Mouse (Mus musculus): ENCODE measurements at regions not wholly inside any gene's neighbourhood (a gene's known extent, or its start where the extent isn't known, plus 50 kb on each side); places are given as distances from the start of the nearest gene placed in this dataset.
A peak's percentile ranks its signal among the peaks of the same experiment; 100 is the strongest.

DNA sequence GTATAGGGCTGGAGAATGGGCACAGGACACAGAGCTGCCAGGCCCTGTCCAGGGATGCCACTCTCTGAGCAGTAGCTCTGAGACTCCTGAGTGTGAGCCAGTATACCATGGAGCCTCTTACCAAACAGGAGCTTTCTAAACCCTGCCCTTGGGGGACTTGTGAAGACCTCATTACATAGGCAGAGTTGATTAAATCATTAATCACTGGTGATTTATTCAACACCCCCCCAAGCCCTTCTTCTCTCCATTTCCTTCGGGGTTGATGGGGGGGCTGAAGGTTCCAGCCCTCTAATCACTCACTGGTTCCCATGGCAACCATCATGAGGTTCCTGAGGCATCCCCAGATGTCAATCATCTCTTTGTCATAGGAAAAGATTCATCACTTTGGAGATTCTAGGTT lies 81.0 kb upstream of the Plekha5 start:
- H3K27ac ChIP-seq (ENCODE audit: insufficient read depth, low read length) = no peak overlapping the region
- H3K9ac ChIP-seq (ENCODE audit: low read depth, poor library complexity, severe bottlenecking) = no peak overlapping the region
- TF ChIP-seq POLR2A (IDR thresholded peaks at IDR 0.05; ENCODE audit: insufficient read depth, low read length) (no peak), CTCF (IDR thresholded peaks at IDR 0.05; ENCODE audit: low read depth, low read length) (no peak), EP300 (IDR thresholded peaks at IDR 0.05; ENCODE audit: insufficient read depth, low read depth, low read length) (no peak)
- no peaks in the 10 kb centered on the region for H3K9me3 ChIP-seq (replicated peaks; ENCODE audit: control insufficient read depth, insufficient read depth, low read length, poor library complexity, severe bottlenecking)
- no peak overlapping the region for H3K4me3 ChIP-seq (ENCODE audit: low read depth, low read length)
- peaks cover 8% of the 10 kb centered on the region for H3K4me1 ChIP-seq (ENCODE audit: control insufficient read depth, insufficient read depth, low read length)
- no peaks in the 10 kb centered on the region for H3K27me3 ChIP-seq (ENCODE audit: control insufficient read depth, insufficient read depth, low read length, poor library complexity, severe bottlenecking)
- H3K36me3 ChIP-seq (ENCODE audit: control insufficient read depth, insufficient read depth, low read length, poor library complexity, severe bottlenecking) = no peaks in the 10 kb centered on the region

DNA sequence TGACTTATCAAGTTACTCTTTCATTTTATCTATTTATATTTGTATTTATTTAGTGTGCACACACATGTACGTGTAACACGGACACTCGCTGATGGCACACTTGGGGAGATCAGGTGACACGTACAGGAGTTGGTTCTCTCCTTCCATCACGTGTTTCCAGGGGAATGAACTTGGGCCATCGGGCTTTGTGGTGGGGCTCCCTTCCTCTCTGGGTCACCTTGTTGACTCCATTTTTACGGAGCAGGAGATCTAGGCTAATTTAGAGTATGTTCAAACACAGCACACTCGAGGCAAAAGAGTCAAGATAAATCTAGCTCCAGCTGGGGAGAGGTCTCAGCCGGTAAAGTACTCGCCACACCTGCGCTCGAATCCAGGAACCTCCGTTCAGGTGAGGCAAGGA lies 84.1 kb upstream of the Plekha5 start:
- Histone ChIP-seq H3K27ac (ENCODE audit: insufficient read depth, low read length) (no peak overlapping the region), H3K27me3 (ENCODE audit: control insufficient read depth, insufficient read depth, low read length, poor library complexity, severe bottlenecking) (no peaks in the 10 kb centered on the region), H3K9ac (ENCODE audit: low read depth, poor library complexity, severe bottlenecking) (no peak overlapping the region), H3K9me3 (replicated peaks; ENCODE audit: control insufficient read depth, insufficient read depth, low read length, poor library complexity, severe bottlenecking) (no peaks in the 10 kb centered on the region; the same call in 1 of the 2 replicates), H3K4me1 (ENCODE audit: control insufficient read depth, insufficient read depth, low read length) (peaks cover 11% of the 10 kb centered on the region), H3K36me3 (ENCODE audit: control insufficient read depth, insufficient read depth, low read length, poor library complexity, severe bottlenecking) (no peaks in the 10 kb centered on the region), H3K4me3 (ENCODE audit: low read depth, low read length) (peak overlapping the region; percentile 41; the same call in 1 of the 2 replicates)
- TF ChIP-seq EP300 (IDR thresholded peaks at IDR 0.05; ENCODE audit: insufficient read depth, low read depth, low read length) = no peak
- TF ChIP-seq CTCF (IDR thresholded peaks at IDR 0.05; ENCODE audit: low read depth, low read length) = no peak
- no peak for TF ChIP-seq POLR2A (IDR thresholded peaks at IDR 0.05; ENCODE audit: insufficient read depth, low read length)

DNA sequence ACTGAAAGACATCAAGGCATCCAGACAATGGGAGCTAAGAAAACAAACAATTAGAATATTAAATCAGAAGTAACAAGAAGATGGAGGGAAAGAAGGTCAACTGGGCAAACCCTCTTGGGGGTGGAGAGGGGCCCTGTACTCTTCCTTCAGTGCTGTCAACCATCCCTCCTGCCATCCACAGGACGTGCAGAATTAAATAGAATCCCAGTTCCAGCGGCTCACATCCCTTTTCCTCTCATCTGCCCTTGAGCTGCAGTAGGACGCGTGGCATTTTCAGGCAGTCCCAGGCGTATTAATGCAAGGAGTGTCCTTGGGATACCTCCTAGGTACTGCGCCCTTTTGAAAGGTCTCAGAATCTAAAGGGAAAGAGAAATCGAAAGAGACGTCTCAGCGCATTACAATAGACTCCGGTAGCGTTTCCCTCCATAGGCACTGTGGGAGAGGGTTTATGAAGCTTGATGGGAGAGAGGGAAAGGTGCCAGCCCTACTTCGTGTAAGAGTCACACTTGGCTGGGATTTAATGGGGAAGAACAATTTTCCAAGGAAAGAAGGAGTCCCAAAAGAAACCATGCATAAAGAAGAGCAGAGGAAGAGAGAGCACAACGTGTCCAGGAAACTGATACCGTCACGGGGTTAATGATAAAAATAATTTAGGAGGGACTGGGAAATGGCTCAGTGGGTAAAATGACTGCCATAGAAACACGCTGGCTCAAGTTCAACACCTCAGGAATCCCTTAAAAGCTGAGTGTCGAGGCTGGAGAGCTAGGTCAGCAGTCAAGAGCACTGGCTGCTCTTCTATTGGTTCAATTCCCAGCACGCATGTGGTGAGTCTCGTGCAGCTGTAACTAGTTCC lies 85.7 kb upstream of the Plekha5 start:
- no peak overlapping the region; the same call in 1 of the 2 replicates for H3K4me3 ChIP-seq (ENCODE audit: low read depth, low read length)
- peaks cover 11% of the 10 kb centered on the region for H3K4me1 ChIP-seq (ENCODE audit: control insufficient read depth, insufficient read depth, low read length)
- peak overlapping the region; percentile 66 for H3K27ac ChIP-seq (ENCODE audit: insufficient read depth, low read length)
- H3K9ac ChIP-seq (ENCODE audit: low read depth, poor library complexity, severe bottlenecking) = peak overlapping the region; percentile 67; the same call in 1 of the 2 replicates
- no peaks in the 10 kb centered on the region for H3K27me3 ChIP-seq (ENCODE audit: control insufficient read depth, insufficient read depth, low read length, poor library complexity, severe bottlenecking)
- no peaks in the 10 kb centered on the region; the same call in 1 of the 2 replicates for H3K9me3 ChIP-seq (replicated peaks; ENCODE audit: control insufficient read depth, insufficient read depth, low read length, poor library complexity, severe bottlenecking)
- 0 out of 2 replicates have a peak, but pooled peaks have one; percentile 19 for TF ChIP-seq EP300 (IDR thresholded peaks at IDR 0.05; ENCODE audit: insufficient read depth, low read depth, low read length)
- TF ChIP-seq CTCF (IDR thresholded peaks at IDR 0.05; ENCODE audit: low read depth, low read length) = no peak
- no peaks in the 10 kb centered on the region for H3K36me3 ChIP-seq (ENCODE audit: control insufficient read depth, insufficient read depth, low read length, poor library complexity, severe bottlenecking)

DNA sequence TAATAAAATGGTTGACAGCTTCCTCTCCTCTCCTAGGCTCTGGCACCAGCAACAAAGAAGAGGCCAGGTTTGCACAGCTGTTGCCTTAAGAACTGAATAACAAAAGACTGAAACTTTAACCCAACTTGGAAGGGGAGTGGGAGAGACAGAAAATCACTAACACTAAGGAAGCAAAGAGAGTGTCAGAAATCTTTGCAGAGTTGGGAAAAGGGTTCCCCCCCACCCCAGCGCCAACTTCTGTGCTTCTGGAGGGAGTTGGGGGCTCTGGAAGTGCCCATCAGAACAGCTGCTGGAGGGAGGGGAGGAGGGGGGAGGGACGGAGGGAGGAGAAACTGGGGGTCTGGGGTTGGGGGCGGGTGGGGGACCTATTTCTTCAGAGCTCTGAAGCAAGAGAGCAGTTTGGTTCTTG lies 86.8 kb upstream of the Plekha5 start:
- H3K36me3 ChIP-seq (ENCODE audit: control insufficient read depth, insufficient read depth, low read length, poor library complexity, severe bottlenecking) = no peaks in the 10 kb centered on the region
- peak overlapping the region; percentile 67; the same call in 1 of the 2 replicates for H3K9ac ChIP-seq (ENCODE audit: low read depth, poor library complexity, severe bottlenecking)
- H3K9me3 ChIP-seq (replicated peaks; ENCODE audit: control insufficient read depth, insufficient read depth, low read length, poor library complexity, severe bottlenecking) = no peaks in the 10 kb centered on the region; the same call in 1 of the 2 replicates
- no peak for TF ChIP-seq POLR2A (IDR thresholded peaks at IDR 0.05; ENCODE audit: insufficient read depth, low read length)
- no peak for TF ChIP-seq EP300 (IDR thresholded peaks at IDR 0.05; ENCODE audit: insufficient read depth, low read depth, low read length)
- TF ChIP-seq CTCF (IDR thresholded peaks at IDR 0.05; ENCODE audit: low read depth, low read length) = no peak
- peaks cover 11% of the 10 kb centered on the region for H3K4me1 ChIP-seq (ENCODE audit: control insufficient read depth, insufficient read depth, low read length)
- no peaks in the 10 kb centered on the region for H3K27me3 ChIP-seq (ENCODE audit: control insufficient read depth, insufficient read depth, low read length, poor library complexity, severe bottlenecking)
- peak overlapping the region; percentile 99 for H3K27ac ChIP-seq (ENCODE audit: insufficient read depth, low read length)
- H3K4me3 ChIP-seq (ENCODE audit: low read depth, low read length) = peak overlapping the region; percentile 35; the same call in 1 of the 2 replicates

DNA sequence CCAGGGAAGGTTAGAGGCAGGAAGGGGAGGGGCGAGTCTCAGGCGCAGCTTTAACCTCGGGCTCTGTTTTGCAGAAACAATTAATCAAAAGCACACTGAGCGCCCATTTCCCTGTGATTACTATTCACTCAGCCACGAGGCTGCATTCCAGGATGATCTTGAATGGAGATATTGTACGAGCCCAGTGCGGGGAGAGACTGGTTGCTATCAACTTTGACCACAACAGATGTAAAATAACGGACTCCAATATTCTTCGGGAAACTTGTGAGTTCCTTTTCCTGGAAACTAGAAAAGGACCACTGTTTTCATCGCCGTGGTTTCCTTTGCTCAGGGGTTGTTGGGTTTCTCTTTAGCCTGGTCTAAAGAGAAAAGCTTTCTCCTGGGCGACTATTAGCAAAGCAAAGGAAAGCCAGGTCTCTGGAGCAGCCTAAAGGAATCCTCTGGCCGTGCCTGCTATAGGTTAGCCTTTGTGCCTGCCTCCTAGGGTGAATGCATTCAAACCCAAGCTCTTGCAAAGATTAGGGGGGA lies 87.4 kb upstream of the Plekha5 start:
- peak; percentile 87 for TF ChIP-seq EP300 (IDR thresholded peaks at IDR 0.05; ENCODE audit: insufficient read depth, low read depth, low read length)
- no peak for TF ChIP-seq CTCF (IDR thresholded peaks at IDR 0.05; ENCODE audit: low read depth, low read length)
- H3K9ac ChIP-seq (ENCODE audit: low read depth, poor library complexity, severe bottlenecking) = 0 out of 2 replicates have a peak overlapping the region, but pooled peaks have one; percentile 11
- H3K36me3 ChIP-seq (ENCODE audit: control insufficient read depth, insufficient read depth, low read length, poor library complexity, severe bottlenecking) = no peaks in the 10 kb centered on the region
- H3K27me3 ChIP-seq (ENCODE audit: control insufficient read depth, insufficient read depth, low read length, poor library complexity, severe bottlenecking) = no peaks in the 10 kb centered on the region
- peak overlapping the region; percentile 99 for H3K27ac ChIP-seq (ENCODE audit: insufficient read depth, low read length)
- H3K4me3 ChIP-seq (ENCODE audit: low read depth, low read length) = peak overlapping the region; percentile 8; the same call in 1 of the 2 replicates
- no peaks in the 10 kb centered on the region; the same call in 1 of the 2 replicates for H3K9me3 ChIP-seq (replicated peaks; ENCODE audit: control insufficient read depth, insufficient read depth, low read length, poor library complexity, severe bottlenecking)
- peaks cover 11% of the 10 kb centered on the region for H3K4me1 ChIP-seq (ENCODE audit: control insufficient read depth, insufficient read depth, low read length)

DNA sequence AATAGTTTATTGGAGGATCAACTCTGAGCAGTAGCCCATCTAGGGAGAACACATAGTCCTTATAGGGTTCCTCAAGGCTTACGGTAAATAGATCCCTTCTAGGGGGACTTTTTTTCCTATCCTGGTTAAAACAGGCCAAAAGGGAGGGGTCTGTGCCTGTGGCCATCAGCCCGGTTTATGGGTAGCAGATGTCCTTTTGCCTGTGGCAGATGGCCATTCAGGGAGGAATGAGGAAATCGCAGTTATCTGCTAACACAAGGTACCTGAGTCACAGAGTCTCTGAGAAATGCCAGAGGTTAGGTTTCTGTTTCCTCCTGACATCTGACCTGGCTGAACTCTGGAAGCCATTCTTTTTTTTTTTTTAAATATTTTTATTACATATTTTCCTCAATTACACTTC lies 90.5 kb upstream of the Plekha5 start:
- H3K27ac ChIP-seq (ENCODE audit: insufficient read depth, low read length) = no peak overlapping the region
- H3K4me3 ChIP-seq (ENCODE audit: low read depth, low read length) = no peak overlapping the region
- H3K27me3 ChIP-seq (ENCODE audit: control insufficient read depth, insufficient read depth, low read length, poor library complexity, severe bottlenecking) = no peaks in the 10 kb centered on the region
- TF ChIP-seq POLR2A (IDR thresholded peaks at IDR 0.05; ENCODE audit: insufficient read depth, low read length) (no peak), EP300 (IDR thresholded peaks at IDR 0.05; ENCODE audit: insufficient read depth, low read depth, low read length) (0 out of 2 replicates have a peak, but pooled peaks have one; percentile 31), CTCF (IDR thresholded peaks at IDR 0.05; ENCODE audit: low read depth, low read length) (no peak)
- no peaks in the 10 kb centered on the region; the same call in 1 of the 2 replicates for H3K9me3 ChIP-seq (replicated peaks; ENCODE audit: control insufficient read depth, insufficient read depth, low read length, poor library complexity, severe bottlenecking)
- peaks cover 3% of the 10 kb centered on the region for H3K4me1 ChIP-seq (ENCODE audit: control insufficient read depth, insufficient read depth, low read length)
- no peaks in the 10 kb centered on the region for H3K36me3 ChIP-seq (ENCODE audit: control insufficient read depth, insufficient read depth, low read length, poor library complexity, severe bottlenecking)
- H3K9ac ChIP-seq (ENCODE audit: low read depth, poor library complexity, severe bottlenecking) = no peak overlapping the region

Data from ES-Bruce4 (cell line).